Mouse (Mus musculus) heart, adult 18-20 months (tissue): ENCODE results near the gene Xkr7. TPM values are rescaled to one million over a fixed set of nuclear protein-coding genes. Genes with fewer than 3 reads are reported as not detected.

Experiments used
- DNase-seq, 2 experiments: peaks; one replicate each; pipeline ENCODE4 v3.0.0; 2021 to 2022; ENCODE audit warnings: mixed read lengths in 1 of 2
- total RNA-seq, 2 experiments: library from RNA; stranded (reverse); gene quantifications; 2 replicates each; pipeline ENCODE4 v1.2.3; 2021

Xkr7 gene
- total RNA-seq, 2 experiments from 2014 or later = not detected

- no peak for DNase-seq
Observed at GRCm38 (mm10) chr2:153032973-153033372, 1.3 kb downstream of the Xkr7 start.

DNA sequence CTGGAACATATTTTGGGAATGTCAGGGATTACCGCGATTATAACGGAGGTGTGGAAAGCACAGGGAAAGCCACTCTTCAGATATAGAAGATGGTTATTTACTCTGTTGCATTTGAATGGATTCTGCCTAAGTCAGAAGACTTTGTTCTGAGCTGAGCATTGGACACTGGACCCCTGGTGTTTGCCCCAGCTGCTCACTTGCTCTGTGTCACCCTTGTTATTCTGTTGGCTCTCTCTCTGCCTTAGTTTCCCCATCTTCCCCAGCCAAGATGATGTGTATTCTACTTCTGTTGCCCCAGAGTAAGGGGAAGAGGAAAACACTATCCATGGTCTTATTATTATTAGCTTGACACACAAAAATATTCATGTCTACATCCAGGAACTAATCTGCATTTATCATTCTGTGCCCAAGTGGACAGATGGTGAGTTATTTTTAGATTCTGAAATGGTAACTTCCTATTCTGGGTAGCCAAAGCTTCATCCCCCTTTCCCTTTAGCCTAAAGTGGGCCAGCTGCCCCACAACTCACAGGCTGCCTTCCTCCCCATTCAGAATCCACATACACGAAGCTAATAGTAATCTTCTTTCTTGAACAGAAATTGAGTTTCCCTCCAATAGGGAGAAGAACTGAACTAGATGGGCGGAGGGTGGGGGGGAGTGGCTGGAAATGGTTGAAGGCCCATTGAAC, 2.0 kb downstream of the Xkr7 start:
- no peak for DNase-seq

DNA sequence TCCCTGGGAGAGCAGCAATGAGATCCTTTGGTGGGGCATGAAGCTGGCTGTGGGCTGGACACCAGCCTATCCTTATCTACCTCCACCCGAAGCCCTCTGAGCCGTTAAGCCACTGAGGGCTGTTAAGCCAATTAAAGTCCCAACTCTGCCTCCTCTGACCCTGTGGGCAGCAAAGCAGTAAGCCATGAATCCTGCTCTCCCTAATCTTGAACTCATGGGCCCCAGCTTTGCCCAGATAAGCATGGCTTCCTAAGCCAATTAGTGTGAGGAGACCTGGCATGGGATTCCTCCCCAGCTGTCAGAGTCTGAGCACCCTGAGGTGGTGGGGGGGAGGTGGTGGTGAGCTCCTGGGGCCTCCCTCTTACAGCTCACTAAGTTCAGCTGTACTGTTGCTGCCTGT, 5.0 kb downstream of the Xkr7 start:
- no peak for DNase-seq

DNA sequence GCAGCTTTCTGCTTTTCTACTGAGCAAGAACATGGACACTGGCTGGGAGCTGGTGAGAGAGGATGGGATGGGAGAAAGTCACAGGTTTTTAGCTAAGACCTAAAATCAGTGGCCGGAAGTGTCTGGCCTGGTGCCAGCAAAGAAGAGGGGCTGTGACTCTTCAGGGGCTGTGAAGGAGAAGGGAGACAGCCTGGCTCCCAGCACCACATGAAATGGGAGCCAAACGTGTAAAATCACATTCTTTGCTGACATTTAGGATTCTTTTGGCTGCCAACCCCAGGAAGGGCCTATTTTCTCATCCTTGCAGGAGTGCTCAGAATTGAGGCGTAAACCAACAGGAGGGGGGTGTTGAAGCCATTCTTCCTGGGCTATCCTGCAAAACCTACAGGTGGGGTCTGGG, 12.2 kb downstream of the Xkr7 start:
- DNase-seq = no peak

DNA sequence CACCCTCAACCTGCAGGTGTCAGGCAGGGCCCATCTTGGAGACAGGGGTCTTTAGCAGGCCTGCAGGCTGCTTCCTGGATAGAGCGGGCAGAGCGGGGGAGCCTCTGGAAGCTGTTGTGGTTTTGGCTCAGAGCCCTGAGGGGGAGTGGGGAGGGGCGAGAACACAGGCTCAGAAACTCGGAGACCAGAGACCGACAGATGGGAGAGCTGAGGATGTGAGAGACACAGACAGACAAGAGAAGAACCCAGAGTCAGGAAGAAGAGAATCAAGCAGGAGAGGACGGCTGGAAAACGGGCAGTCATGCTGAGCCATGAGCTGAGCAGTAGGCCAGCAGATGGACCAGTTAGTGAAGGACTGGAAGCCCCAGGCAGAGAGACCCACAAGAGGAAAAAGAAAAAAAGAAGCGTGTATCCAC, 14.2 kb downstream of the Xkr7 start:
- DNase-seq = no peak

DNA sequence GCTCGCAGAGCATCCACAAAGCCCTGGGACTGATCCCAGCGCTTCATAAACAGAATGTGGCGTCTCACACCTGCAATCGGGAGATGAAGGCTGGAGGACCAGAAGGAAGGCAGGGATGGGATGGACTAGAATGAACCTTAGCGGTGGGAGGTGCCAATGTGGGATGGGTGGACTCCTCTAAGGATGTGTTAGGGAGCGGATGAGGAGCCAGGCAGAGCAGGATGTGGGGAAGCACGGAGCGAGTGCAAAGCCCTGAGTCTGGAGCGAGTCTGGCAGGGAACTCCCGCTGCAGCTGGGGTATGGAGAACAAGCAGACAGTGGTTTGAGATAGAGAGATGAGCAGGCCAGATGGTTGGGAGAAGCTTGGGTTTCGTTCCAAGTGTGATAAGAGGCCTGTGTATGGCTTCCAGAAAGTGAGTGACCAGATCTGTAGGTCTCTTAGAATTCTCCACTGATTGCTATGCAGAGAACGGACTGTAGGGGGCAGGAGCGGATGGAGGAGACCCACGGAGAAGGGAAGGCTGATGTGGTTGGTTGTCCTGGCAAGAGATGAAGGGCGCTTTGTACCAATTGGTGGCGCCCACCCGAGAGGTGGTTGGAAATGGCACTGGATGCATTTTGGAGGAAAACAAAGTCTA, 16.3 kb downstream of the Xkr7 start:
- peak; percentile 63 to 83 for DNase-seq

GRCm38 (mm10) chr2:153049288-153049996, 17.8 kb downstream of the Xkr7 start:
- no peak for DNase-seq

- no peak for DNase-seq
Observed at GRCm38 (mm10) chr2:153049997-153050358, 18.3 kb downstream of the Xkr7 start.

DNA sequence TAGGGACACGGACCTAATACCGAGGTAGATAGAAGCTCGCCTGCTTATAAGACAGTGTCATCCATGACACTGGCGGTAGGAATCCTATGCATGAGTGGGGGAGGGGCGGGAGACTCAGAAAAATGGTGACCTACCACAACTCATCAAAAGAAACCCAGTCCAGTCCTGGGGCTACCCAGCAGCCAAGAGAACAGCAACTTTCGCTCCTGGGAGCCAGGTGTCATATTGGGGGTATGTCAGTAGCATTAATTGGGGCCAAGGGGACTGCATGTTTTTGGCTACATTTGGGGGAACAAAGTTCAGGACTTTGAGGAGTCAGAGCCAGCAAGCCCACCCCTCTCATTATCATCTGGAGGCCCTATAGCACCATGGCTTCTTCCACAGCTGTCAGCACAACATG, 19.4 kb downstream of the Xkr7 start:
- DNase-seq = no peak

GRCm38 (mm10) chr2:153051537-153051936, 19.9 kb downstream of the Xkr7 start:
- DNase-seq = no peak

GRCm38 (mm10) chr2:153052700-153053351, 21.2 kb downstream of the Xkr7 start:
- peak in 1 of 2 experiments; percentile 17 for DNase-seq

- no peak for DNase-seq
Observed at GRCm38 (mm10) chr2:153053896-153054295, 22.2 kb downstream of the Xkr7 start.

DNA sequence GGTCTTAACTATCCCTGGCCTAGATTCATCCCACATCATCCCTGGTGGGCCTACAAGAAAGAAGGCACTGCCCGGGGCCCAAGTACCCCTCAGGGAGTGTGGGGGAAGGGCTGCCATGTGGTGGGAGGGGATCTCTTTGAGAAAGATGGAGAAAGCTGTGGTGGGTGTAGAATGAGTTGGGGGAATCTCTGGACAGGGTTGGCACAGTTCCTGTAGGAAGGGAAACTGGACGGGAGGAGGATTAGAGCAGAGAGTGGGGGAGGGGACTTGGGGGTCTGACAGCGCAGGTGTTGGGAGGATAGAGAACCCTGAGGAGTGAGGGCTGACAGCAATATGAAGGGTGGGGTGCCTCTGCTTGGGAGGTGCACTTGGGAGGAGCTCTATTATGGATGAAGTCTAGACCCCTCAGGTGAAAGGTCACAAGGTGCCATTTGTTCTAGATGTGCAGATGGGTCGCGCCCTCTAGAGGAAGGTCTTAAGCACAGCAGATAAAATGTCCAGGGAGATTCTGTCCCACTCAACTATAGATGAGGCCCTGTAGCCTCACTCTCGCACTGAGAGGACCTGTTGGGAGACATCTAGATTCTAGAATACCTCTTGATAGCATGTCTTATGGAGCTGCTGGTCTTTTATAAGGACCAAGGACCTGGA, 23.7 kb downstream of the Xkr7 start:
- no peak for DNase-seq

- no peak for DNase-seq
Observed at GRCm38 (mm10) chr2:153058365-153058764, 26.7 kb downstream of the Xkr7 start.

DNA sequence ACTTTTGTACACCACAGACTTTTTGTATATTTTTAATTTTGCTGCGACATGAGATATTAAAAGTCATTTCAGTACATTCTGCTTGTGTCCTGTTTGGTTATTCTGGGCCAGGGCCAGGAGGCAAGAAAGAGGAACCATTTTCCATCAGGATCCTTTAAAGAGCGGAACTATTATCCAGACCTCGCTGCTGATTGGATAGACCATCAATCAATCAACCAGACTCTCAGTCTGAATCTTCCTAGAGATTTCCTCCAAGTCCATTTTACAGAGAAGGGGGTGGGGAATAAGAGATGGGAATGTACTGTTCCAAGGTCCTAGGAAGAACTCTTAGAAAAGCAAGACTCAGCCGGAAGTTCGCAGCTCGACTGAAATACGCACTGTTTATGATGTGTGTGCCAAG, 28.6 kb downstream of the Xkr7 start:
- DNase-seq = peak in 1 of 2 experiments; percentile 33

- DNase-seq = no peak
Observed at GRCm38 (mm10) chr2:153063394-153063793, 31.7 kb downstream of the Xkr7 start.

- DNase-seq = peak in 1 of 2 experiments; percentile 31
Observed at GRCm38 (mm10) chr2:153064190-153064970, 32.7 kb downstream of the Xkr7 start.

GRCm38 (mm10) chr2:153065747-153066508, 34.3 kb downstream of the Xkr7 start, which contains the start of gene Ccm2l:
Gene Ccm2l, plus strand, starts transcription at chr2:153065955.
- DNase-seq = peak; percentile 75 to 87

- no peak for DNase-seq
Observed at GRCm38 (mm10) chr2:153066991-153067390, 35.3 kb downstream of the Xkr7 start.

GRCm38 (mm10) chr2:153070762-153071490, 39.3 kb downstream of the Xkr7 start:
- peak in 1 of 2 experiments; percentile 40 for DNase-seq
